Comparison of ENCODE assay signal across 14 mouse cellular contexts in genomic region chr9:98337881-98338769, GRCm38 (mm10). TPM values are rescaled to one million over a fixed set of nuclear protein-coding genes. Genes with fewer than 3 reads are reported as not detected.
DNase-seq lines count a peak whose midpoint lies in the region; ATAC-seq and TF ChIP-seq lines count a peak whose summit lies in the region.
"Had no signal": no experiment of that assay in that cellular context is flagged by ENCODE, and none has a peak within 500 bp of the region (broad histone marks: within the 10 kb centered on the region; RNA-seq: fewer than 3 reads in every experiment).

No protein-coding gene starts in this region.

- ATAC-seq in lung, embryonic 14.5 days (ENCODE audit: insufficient read depth), result peak; percentile 68
- no peak for ATAC-seq in embryonic facial prominence, embryonic 15.5 days (ENCODE audit: insufficient number of reproducible peaks, low FRiP score, low TSS enrichment, low read depth)
- ATAC-seq: CD4-positive, CD25-positive, alpha-beta regulatory T cell, adult 4 months; midbrain, embryonic 15.5 days had no signal

- WGBS in lung, embryonic 14.5 days, result 59% methylated on average over 15 of the region's 15 CpGs
- WGBS in embryonic facial prominence, embryonic 15.5 days, result 29% methylated on average over 15 of the region's 15 CpGs

- no peaks in the 10 kb centered on the region for H3K4me1 ChIP-seq in lung, embryonic 14.5 days (ENCODE audit: insufficient read depth)
- peaks cover 20% of the 10 kb centered on the region for H3K4me1 ChIP-seq in embryonic facial prominence, embryonic 15.5 days
- H3K4me1 ChIP-seq: midbrain, embryonic 15.5 days had no signal

- H3K9me3 ChIP-seq in lung, embryonic 14.5 days (ENCODE audit: low read depth, low read length), result no peaks in the 10 kb centered on the region
- H3K9me3 ChIP-seq in embryonic facial prominence, embryonic 15.5 days (replicated peaks), result no peaks in the 10 kb centered on the region
- H3K9me3 ChIP-seq: midbrain, embryonic 15.5 days had no signal

- H3K27ac ChIP-seq in lung, embryonic 14.5 days (ENCODE audit: low read depth), result no peak overlapping the region
- peak overlapping the region; percentile 69 for H3K27ac ChIP-seq in embryonic facial prominence, embryonic 15.5 days (replicated peaks)
- H3K27ac ChIP-seq: midbrain, embryonic 15.5 days had no signal

- no peak for TF ChIP-seq CTCF in lung, embryonic 14.5 days (IDR thresholded peaks at IDR 0.05; ENCODE audit: low read depth)

- intact Hi-C loops in heart, postnatal 14 days (cut with DNase I), result no loop called here

- H3K36me3 ChIP-seq in lung, embryonic 14.5 days (ENCODE audit: insufficient read depth), result no peaks in the 10 kb centered on the region
- no peaks in the 10 kb centered on the region for H3K36me3 ChIP-seq in embryonic facial prominence, embryonic 15.5 days
- H3K36me3 ChIP-seq in myocyte (ENCODE audit: control insufficient read depth, insufficient read depth), result no peaks in the 10 kb centered on the region
- H3K36me3 ChIP-seq: midbrain, embryonic 15.5 days had no signal

- TF ChIP-seq POLR2A in myocyte (IDR thresholded peaks at IDR 0.05; ENCODE audit: insufficient read length, low read depth), result no peak

- DNase-seq in heart, adult 11 months, result peak; percentile 88
- DNase-seq in heart, postnatal 14 days, result no peak
- peak; percentile 31 for DNase-seq in lung, embryonic 14.5 days
- DNase-seq in lung, postnatal 14 days, result no peak
- DNase-seq in ovary, adult 18-20 months (ENCODE audit: low spot score), result no peak
- no peak for DNase-seq in kidney, postnatal 4 days
- DNase-seq: cerebellum, postnatal 25 days; gastrocnemius, postnatal 36 days; kidney, adult 2 months; thymus, postnatal 25 days had no signal

- H3K27me3 ChIP-seq in lung, embryonic 14.5 days (ENCODE audit: insufficient read depth, low read length), result no peaks in the 10 kb centered on the region
- no peaks in the 10 kb centered on the region for H3K27me3 ChIP-seq in embryonic facial prominence, embryonic 15.5 days
- no peaks in the 10 kb centered on the region for H3K27me3 ChIP-seq in myocyte (ENCODE audit: control insufficient read depth, insufficient read depth, insufficient read length)
- H3K27me3 ChIP-seq: midbrain, embryonic 15.5 days had no signal

- no peaks in the 10 kb centered on the region for H3K79me2 ChIP-seq in myocyte (ENCODE audit: control insufficient read depth, insufficient read depth)

- H3K4me2 ChIP-seq in lung, embryonic 14.5 days, result no peak overlapping the region
- no peak overlapping the region; the same call in 1 of the 2 replicates for H3K4me2 ChIP-seq in embryonic facial prominence, embryonic 15.5 days (replicated peaks)
- H3K4me2 ChIP-seq in myocyte (ENCODE audit: low read depth), result peak overlapping the region; percentile 71
- H3K4me2 ChIP-seq: midbrain, embryonic 15.5 days had no signal

- no peak overlapping the region for H3K4me3 ChIP-seq in lung, embryonic 14.5 days (ENCODE audit: low read depth, low read length)
- H3K4me3 ChIP-seq in embryonic facial prominence, embryonic 15.5 days (replicated peaks), result no peak overlapping the region
- no peak overlapping the region for H3K4me3 ChIP-seq in myocyte
- H3K4me3 ChIP-seq: midbrain, embryonic 15.5 days had no signal

- no peak overlapping the region for H3K9ac ChIP-seq in lung, embryonic 14.5 days
- H3K9ac ChIP-seq in embryonic facial prominence, embryonic 15.5 days, result no peak overlapping the region
- H3K9ac ChIP-seq: midbrain, embryonic 15.5 days had no signal

- no peak overlapping the region for H3ac ChIP-seq in myocyte (ENCODE audit: control insufficient read depth, insufficient read length)

TF ChIP-seq in myocyte, 11 proteins besides CTCF, POLR2A, EP300 and RAD21:
- TF ChIP-seq CEBPB (IDR thresholded peaks at IDR 0.05; ENCODE audit: insufficient read depth, poor library complexity, severe bottlenecking) (peak; percentile 88), SRF (IDR thresholded peaks at IDR 0.05; ENCODE audit: control insufficient read depth, insufficient read length, low read depth) (no peak), REST (IDR thresholded peaks at IDR 0.05; ENCODE audit: insufficient read depth, insufficient read length) (no peak), POLR2AphosphoS2 (IDR thresholded peaks at IDR 0.05; ENCODE audit: insufficient read length, low read depth) (no peak), MYOD1 (IDR thresholded peaks at IDR 0.05; ENCODE audit: control insufficient read depth in 1 of 3, insufficient read length in 2 of 3, low read depth in 2 of 3) (peak in 2 of 3 experiments; percentile 27 to 47), MYOG (IDR thresholded peaks at IDR 0.05; ENCODE audit: control insufficient read depth in 1 of 3, insufficient read depth in 1 of 3, insufficient read length in 2 of 3, low read depth in 2 of 3) (peak in 2 of 3 experiments; percentile 46 to 48), TCF3 (IDR thresholded peaks at IDR 0.05; ENCODE audit: insufficient read length, low read depth) (no peak), TCF12 (IDR thresholded peaks at IDR 0.05; ENCODE audit: insufficient read depth, poor library complexity, severe bottlenecking) (peak; percentile 48), USF1 (IDR thresholded peaks at IDR 0.05; ENCODE audit: low read depth) (no peak)

RNA-seq across cellular contexts. Expression of gene Nmnat3, which starts 50.9 kb away (rescaled TPM):
- total RNA-seq in heart, postnatal 14 days (2021), result 10 to 100 TPM in 1 of 2 experiments, 1 to 10 TPM in 1; 9.2 to 11.2 TPM
- 5.2 and 5.3 TPM in 2 replicates for polyA plus RNA-seq in lung, embryonic 14.5 days (2014; fragmentation: Nextera tagmentation; extraction: Ambion mirVana)
- 6.5 and 7.9 TPM in 2 replicates for polyA plus RNA-seq in embryonic facial prominence, embryonic 15.5 days (2015; fragmentation: Nextera tagmentation; extraction: Ambion mirVana)
- polyA plus RNA-seq in myocyte (2012; fragmentation: generic; extraction: Trizol), result 1.3 TPM

Comparison
In these comparisons a context has a peak if more than half of its experiments do, and no peak if none do; other contexts are left out.
1. DNase-seq: peak in heart, adult 11 months (single experiment) and lung, embryonic 14.5 days (single experiment); none in heart, postnatal 14 days (0 of 2), lung, postnatal 14 days (single experiment), ovary, adult 18-20 months (single experiment) and kidney, postnatal 4 days (0 of 2).